Mouse (Mus musculus): ENCODE measurements around the gene Pten.
A peak's percentile ranks its signal among the peaks of the same experiment; 100 is the strongest.
"Not testable (repeated sequence)": the region's sequence is repeated elsewhere in the genome, so short reads cannot be mapped to it uniquely, and the experiment has no call there.

The Pten gene

GRCm38 (mm10) chr19:32807610-32808009 is 50.3 kb downstream of the Pten start:
- no peak for DNase-seq (ENCODE audit: low spot score in 2 of 2)

- no peak for DNase-seq (ENCODE audit: low spot score in 2 of 2)
Measured at GRCm38 (mm10) chr19:32808690-32809089, 51.4 kb downstream of the Pten start.

GRCm38 (mm10) chr19:32809117-32809516 is 51.8 kb downstream of the Pten start:
- no peak for DNase-seq (ENCODE audit: low spot score in 2 of 2)

- DNase-seq (ENCODE audit: low spot score in 2 of 2): no peak
Measured at GRCm38 (mm10) chr19:32818759-32819158, 61.5 kb downstream of the Pten start.

- DNase-seq (ENCODE audit: low spot score in 2 of 2): not testable (repeated sequence)
Measured at GRCm38 (mm10) chr19:32822959-32823358, 65.7 kb downstream of the Pten start.

GRCm38 (mm10) chr19:32826616-32827015 is 69.3 kb downstream of the Pten start:
- DNase-seq (ENCODE audit: low spot score in 2 of 2): no peak

- no peak for DNase-seq (ENCODE audit: low spot score in 2 of 2)
Measured at GRCm38 (mm10) chr19:32829871-32830270, 72.6 kb downstream of the Pten start.

GRCm38 (mm10) chr19:32831286-32831685 is 74.0 kb downstream of the Pten start:
- DNase-seq (ENCODE audit: low spot score in 2 of 2): no peak

GRCm38 (mm10) chr19:32840491-32840890 is 83.2 kb downstream of the Pten start:
- no peak for DNase-seq (ENCODE audit: low spot score in 2 of 2)

- DNase-seq (ENCODE audit: low spot score in 2 of 2): no peak
Measured at GRCm38 (mm10) chr19:32844486-32844885, 87.2 kb downstream of the Pten start.

- DNase-seq (ENCODE audit: low spot score in 2 of 2): no peak
Measured at GRCm38 (mm10) chr19:32848041-32848440, 90.7 kb downstream of the Pten start.

GRCm38 (mm10) chr19:32852306-32852705 is 95.0 kb downstream of the Pten start:
- DNase-seq (ENCODE audit: low spot score in 2 of 2): no peak

GRCm38 (mm10) chr19:32861675-32862575 is 104.6 kb downstream of the Pten start:
- no peak for DNase-seq (ENCODE audit: low spot score in 2 of 2)

- no peak for DNase-seq (ENCODE audit: low spot score in 2 of 2)
Measured at GRCm38 (mm10) chr19:32866765-32867164, 109.5 kb downstream of the Pten start.

- DNase-seq (ENCODE audit: low spot score in 2 of 2): no peak
Measured at GRCm38 (mm10) chr19:32867181-32867897, 110.0 kb downstream of the Pten start.

- no peak for DNase-seq (ENCODE audit: low spot score in 2 of 2)
Measured at GRCm38 (mm10) chr19:32868560-32868959, 111.3 kb downstream of the Pten start.

GRCm38 (mm10) chr19:32869053-32869680 is 111.9 kb downstream of the Pten start:
- peak; percentile 67 to 81 for DNase-seq (ENCODE audit: low spot score in 2 of 2)

GRCm38 (mm10) chr19:32873904-32874637 is 116.8 kb downstream of the Pten start:
- no peak for DNase-seq (ENCODE audit: low spot score in 2 of 2)
